Mouse (Mus musculus) liver, embryonic 11.5 days (tissue): ENCODE measurements around the gene Fbxl22. TPM values are rescaled to one million over a fixed set of nuclear protein-coding genes. Genes with fewer than 3 reads are reported as not detected.
A peak's percentile ranks its signal among the peaks of the same experiment; 100 is the strongest.

Experiments used
- ATAC-seq: fragments of 200-750 bp; cut with Nextera tagmentation; replicated peaks from 2 replicates; pipeline ENCODE4 v1.8.0; 2017; ENCODE audit warnings: moderate number of reproducible peaks, mild to moderate bottlenecking, moderate TSS enrichment, moderate library complexity; ENCODE audit not compliant: low FRiP score
- DNase-seq: peaks from one replicate; pipeline ENCODE4 v3.0.0-alpha.2; 2017; ENCODE audit warnings: low spot score
- H3K27ac ChIP-seq: fragments of 300-500 bp; sonication (generic); 2 replicates; pipeline ENCODE4 v1.5.1; 2014; ENCODE audit warnings: mild to moderate bottlenecking, low read depth, low read length, control low read depth
- H3K27me3 ChIP-seq: fragments of 300-500 bp; sonication (generic); replicated peaks from 2 replicates; pipeline ENCODE4 v1.6.1; 2014; ENCODE audit warnings: low read length, mixed read lengths; ENCODE audit not compliant: control insufficient read depth, insufficient read depth
- H3K36me3 ChIP-seq: fragments of 300-500 bp; sonication (generic); 2 replicates; pipeline ENCODE4 v1.6.1; 2014; ENCODE audit warnings: mild to moderate bottlenecking, low read length, moderate library complexity, mixed read lengths; ENCODE audit not compliant: control insufficient read depth, insufficient read depth
- H3K4me1 ChIP-seq: fragments of 300-500 bp; sonication (generic); replicated peaks from 2 replicates; pipeline ENCODE4 v1.6.1; 2014; ENCODE audit warnings: low read length, mixed read lengths; ENCODE audit not compliant: control insufficient read depth, insufficient read depth
- H3K4me2 ChIP-seq: fragments of 300-500 bp; sonication (generic); 2 replicates; pipeline ENCODE4 v1.6.1; 2014; ENCODE audit warnings: mild to moderate bottlenecking, control low read depth, moderate library complexity
- H3K4me3 ChIP-seq: fragments of 300-500 bp; sonication (generic); 2 replicates; pipeline ENCODE4 v1.5.1; 2014; ENCODE audit warnings: low read depth, low read length, control low read depth
- H3K9ac ChIP-seq: fragments of 300-500 bp; sonication (generic); 2 replicates; pipeline ENCODE4 v1.6.1; 2014; ENCODE audit warnings: low read depth, low read length, control low read depth
- H3K9me3 ChIP-seq: fragments of 300-500 bp; sonication (generic); 2 replicates; pipeline ENCODE4 v1.6.1; 2016; ENCODE audit warnings: low read length, inconsistent platforms, mixed read lengths; ENCODE audit not compliant: control insufficient read depth
- WGBS: fragments of 180-500 bp; shearing (Covaris S2); extraction: QIAGEN DNeasy Blood & Tissue Kit; methylation state at CpG from one replicate; pipeline ENCODE4 v1.1.7; 2014; 5-methylcytosine and 5-hydroxymethylcytosine counted together
- polyA plus RNA-seq: library from polyadenylated mRNA; unstranded; fragments of >200 nt; fragmentation: Nextera tagmentation; extraction: Ambion mirVana; gene quantifications from 2 replicates; pipeline ENCODE4 v1.2.1, GENCODE M21; 2014

Fbxl22 gene
- polyA plus RNA-seq, 1 experiment from 2014 or later = 1.3 TPM

GRCm38 (mm10) chr9:66511580-66512350, 2.6 kb downstream of the Fbxl22 start:
- WGBS = under 1% methylated on average over 78 of the region's 78 CpGs
- Histone ChIP-seq H3K4me1 (peaks cover 24% of the 10 kb centered on the region), H3K4me2 (peak overlapping the region; percentile 98)

GRCm38 (mm10) chr9:66510944-66511343, 3.4 kb downstream of the Fbxl22 start:
- Histone ChIP-seq H3K9me3 (no peaks in the 10 kb centered on the region), H3K27ac (peak overlapping the region; percentile 97), H3K9ac (peak overlapping the region; percentile 92), H3K4me2 (peak overlapping the region; percentile 98), H3K27me3 (no peaks in the 10 kb centered on the region), H3K4me1 (peaks cover 29% of the 10 kb centered on the region), H3K4me3 (peak overlapping the region; percentile 76), H3K36me3 (peaks cover 24% of the 10 kb centered on the region)
- ATAC-seq = no peak
- 5% methylated on average over 2 of the region's 2 CpGs for WGBS
- DNase-seq = no peak

More at GRCm38 (mm10) chr9:66511580-66512350, 2.6 kb downstream of the Fbxl22 start:
- H3K4me3 ChIP-seq = peak overlapping the region; percentile 76
- peak overlapping the region; percentile 97 for H3K27ac ChIP-seq
- no peaks in the 10 kb centered on the region for H3K27me3 ChIP-seq
- peaks cover 32% of the 10 kb centered on the region for H3K36me3 ChIP-seq
- DNase-seq = peak; percentile 92
- H3K9me3 ChIP-seq = no peaks in the 10 kb centered on the region
- H3K9ac ChIP-seq = peak overlapping the region; percentile 92
- ATAC-seq = peak; percentile 83

- H3K4me3 ChIP-seq = no peak overlapping the region
Observed at GRCm38 (mm10) chr9:66510351-66510841, 4.0 kb downstream of the Fbxl22 start.

GRCm38 (mm10) chr9:66508890-66509399, 5.4 kb downstream of the Fbxl22 start:
- Histone ChIP-seq H3K4me1 (peaks cover 47% of the 10 kb centered on the region), H3K4me3 (no peak overlapping the region), H3K4me2 (no peak overlapping the region), H3K27ac (no peak overlapping the region), H3K36me3 (peaks cover 26% of the 10 kb centered on the region), H3K9me3 (no peaks in the 10 kb centered on the region), H3K27me3 (no peaks in the 10 kb centered on the region), H3K9ac (no peak overlapping the region)
- 69% methylated on average over 4 of the region's 4 CpGs for WGBS
- ATAC-seq (no peak), DNase-seq (no peak)

More at GRCm38 (mm10) chr9:66510351-66510841, 4.0 kb downstream of the Fbxl22 start:
- no peak for ATAC-seq
- no peak for DNase-seq
- Histone ChIP-seq H3K27me3 (no peaks in the 10 kb centered on the region), H3K9ac (no peak overlapping the region; the same call in 1 of the 2 replicates), H3K4me1 (peaks cover 33% of the 10 kb centered on the region), H3K9me3 (no peaks in the 10 kb centered on the region), H3K4me2 (peak overlapping the region; percentile 98), H3K27ac (peak overlapping the region; percentile 97; the same call in 1 of the 2 replicates), H3K36me3 (peaks cover 23% of the 10 kb centered on the region)
- WGBS = 77% methylated on average over 7 of the region's 7 CpGs

- no peak overlapping the region; the same call in 1 of the 2 replicates for H3K27ac ChIP-seq
Observed at GRCm38 (mm10) chr9:66507684-66508083, 6.7 kb downstream of the Fbxl22 start.

GRCm38 (mm10) chr9:66506424-66506823, 8.0 kb downstream of the Fbxl22 start:
- ATAC-seq = no peak
- Histone ChIP-seq H3K4me3 (no peak overlapping the region), H3K27ac (peak overlapping the region; percentile 85; the same call in 1 of the 2 replicates), H3K9me3 (no peaks in the 10 kb centered on the region), H3K36me3 (peaks cover 30% of the 10 kb centered on the region), H3K27me3 (no peaks in the 10 kb centered on the region), H3K4me1 (peaks cover 45% of the 10 kb centered on the region), H3K9ac (no peak overlapping the region), H3K4me2 (peak overlapping the region; percentile 50)
- DNase-seq = no peak

More at GRCm38 (mm10) chr9:66507684-66508083, 6.7 kb downstream of the Fbxl22 start:
- 78% methylated on average over 3 of the region's 3 CpGs for WGBS
- ATAC-seq (no peak), DNase-seq (no peak)
- Histone ChIP-seq H3K4me1 (peaks cover 45% of the 10 kb centered on the region), H3K36me3 (peaks cover 26% of the 10 kb centered on the region), H3K9ac (no peak overlapping the region), H3K4me3 (no peak overlapping the region), H3K27me3 (no peaks in the 10 kb centered on the region), H3K4me2 (no peak overlapping the region), H3K9me3 (no peaks in the 10 kb centered on the region)

GRCm38 (mm10) chr9:66506011-66506410, 8.4 kb downstream of the Fbxl22 start:
- Histone ChIP-seq H3K9ac (0 out of 2 replicates have a peak overlapping the region, but pooled peaks have one; percentile 20), H3K4me2 (peak overlapping the region; percentile 50), H3K27ac (peak overlapping the region; percentile 85), H3K4me3 (no peak overlapping the region), H3K9me3 (no peaks in the 10 kb centered on the region), H3K36me3 (peaks cover 34% of the 10 kb centered on the region), H3K4me1 (peaks cover 44% of the 10 kb centered on the region), H3K27me3 (no peaks in the 10 kb centered on the region)
- 65% methylated on average over 4 of the region's 4 CpGs for WGBS
- ATAC-seq (no peak), DNase-seq (no peak)

- H3K4me3 ChIP-seq = no peak overlapping the region
Observed at GRCm38 (mm10) chr9:66505141-66505917, 9.1 kb downstream of the Fbxl22 start.

More at GRCm38 (mm10) chr9:66505141-66505917, 9.1 kb downstream of the Fbxl22 start:
- H3K27ac ChIP-seq = peak overlapping the region; percentile 85
- H3K9ac ChIP-seq = 0 out of 2 replicates have a peak overlapping the region, but pooled peaks have one; percentile 37
- ATAC-seq = peak; percentile 92
- no peaks in the 10 kb centered on the region for H3K9me3 ChIP-seq
- DNase-seq = peak; percentile 43
- H3K36me3 ChIP-seq = peaks cover 38% of the 10 kb centered on the region
- peak overlapping the region; percentile 50 for H3K4me2 ChIP-seq
- H3K27me3 ChIP-seq = no peaks in the 10 kb centered on the region
- peaks cover 38% of the 10 kb centered on the region for H3K4me1 ChIP-seq
- 57% methylated on average over 9 of the region's 9 CpGs for WGBS
